Mouse (Mus musculus): ENCODE results near the gene C530008M17Rik. TPM values are rescaled to one million over a fixed set of nuclear protein-coding genes. Genes with fewer than 3 reads are reported as not detected.

The C530008M17Rik gene
- polyA plus RNA-seq, 1 experiment: not detected

- Histone ChIP-seq H3K4me3 (ENCODE audit: insufficient read depth, low read depth, low read length) (no peak overlapping the region), H3K4me1 (ENCODE audit: control insufficient read depth, insufficient read depth, low read length) (peaks cover 6% of the 10 kb centered on the region), H3K27ac (ENCODE audit: insufficient read depth, low read depth, low read length) (no peak overlapping the region)
- TF ChIP-seq POLR2A (IDR thresholded peaks at IDR 0.05; ENCODE audit: insufficient read depth, low read depth, low read length) (no peak), CTCF (IDR thresholded peaks at IDR 0.05; ENCODE audit: insufficient read depth, low read depth, low read length) (peak; percentile 58)
- 10% methylated on average over 4 of the region's 4 CpGs for WGBS
Measured at GRCm38 (mm10) chr5:76843448-76843847, 187.1 kb downstream of the C530008M17Rik start.

- TF ChIP-seq POLR2A (IDR thresholded peaks at IDR 0.05; ENCODE audit: insufficient read depth, low read depth, low read length) (no peak), CTCF (IDR thresholded peaks at IDR 0.05; ENCODE audit: insufficient read depth, low read depth, low read length) (no peak)
- peaks cover 6% of the 10 kb centered on the region for H3K4me1 ChIP-seq (ENCODE audit: control insufficient read depth, insufficient read depth, low read length)
- WGBS: 81% methylated on average over 9 of the region's 9 CpGs
- no peak overlapping the region for H3K27ac ChIP-seq (ENCODE audit: insufficient read depth, low read depth, low read length)
- H3K4me3 ChIP-seq (ENCODE audit: insufficient read depth, low read depth, low read length): no peak overlapping the region
Measured at GRCm38 (mm10) chr5:76843851-76844419, 187.6 kb downstream of the C530008M17Rik start.

- H3K27ac ChIP-seq (ENCODE audit: insufficient read depth, low read depth, low read length): no peak overlapping the region
- TF ChIP-seq POLR2A (IDR thresholded peaks at IDR 0.05; ENCODE audit: insufficient read depth, low read depth, low read length): no peak
- TF ChIP-seq CTCF (IDR thresholded peaks at IDR 0.05; ENCODE audit: insufficient read depth, low read depth, low read length): no peak
- 44% methylated on average over 14 of the region's 14 CpGs for WGBS
Measured at GRCm38 (mm10) chr5:76844618-76845186, 188.4 kb downstream of the C530008M17Rik start.

GRCm38 (mm10) chr5:76847106-76847505 lies 190.8 kb downstream of the C530008M17Rik start:
- Histone ChIP-seq H3K27ac (ENCODE audit: insufficient read depth, low read depth, low read length) (no peak overlapping the region), H3K4me1 (ENCODE audit: control insufficient read depth, insufficient read depth, low read length) (peaks cover 7% of the 10 kb centered on the region; the same call in 1 of the 2 replicates), H3K4me3 (ENCODE audit: insufficient read depth, low read depth, low read length) (no peak overlapping the region)
- WGBS: 94% methylated on average over 6 of the region's 6 CpGs
- TF ChIP-seq CTCF (IDR thresholded peaks at IDR 0.05; ENCODE audit: insufficient read depth, low read depth, low read length): no peak
- no peak for TF ChIP-seq POLR2A (IDR thresholded peaks at IDR 0.05; ENCODE audit: insufficient read depth, low read depth, low read length)

More at GRCm38 (mm10) chr5:76844618-76845186, 188.4 kb downstream of the C530008M17Rik start:
- Histone ChIP-seq H3K4me3 (ENCODE audit: insufficient read depth, low read depth, low read length) (no peak overlapping the region), H3K4me1 (ENCODE audit: control insufficient read depth, insufficient read depth, low read length) (peaks cover 6% of the 10 kb centered on the region)

- no peak overlapping the region for H3K4me3 ChIP-seq (ENCODE audit: insufficient read depth, low read depth, low read length)
- no peak overlapping the region for H3K27ac ChIP-seq (ENCODE audit: insufficient read depth, low read depth, low read length)
- TF ChIP-seq CTCF (IDR thresholded peaks at IDR 0.05; ENCODE audit: insufficient read depth, low read depth, low read length) (no peak), POLR2A (IDR thresholded peaks at IDR 0.05; ENCODE audit: insufficient read depth, low read depth, low read length) (no peak)
- whole genome bisulfite sequencing: 75% methylated on average over 4 of the region's 4 CpGs
- peaks cover 8% of the 10 kb centered on the region for H3K4me1 ChIP-seq (ENCODE audit: control insufficient read depth, insufficient read depth, low read length)
Measured at GRCm38 (mm10) chr5:76851316-76851715, 195.0 kb downstream of the C530008M17Rik start.

- 9% methylated on average over 10 of the region's 10 CpGs for WGBS
- no peak overlapping the region for H3K27ac ChIP-seq (ENCODE audit: insufficient read depth, low read depth, low read length)
- TF ChIP-seq CTCF (IDR thresholded peaks at IDR 0.05; ENCODE audit: insufficient read depth, low read depth, low read length) (peak; percentile 93), POLR2A (IDR thresholded peaks at IDR 0.05; ENCODE audit: insufficient read depth, low read depth, low read length) (no peak)
- H3K4me3 ChIP-seq (ENCODE audit: insufficient read depth, low read depth, low read length): no peak overlapping the region
- peaks cover 16% of the 10 kb centered on the region for H3K4me1 ChIP-seq (ENCODE audit: control insufficient read depth, insufficient read depth, low read length)
Measured at GRCm38 (mm10) chr5:76853549-76853948, 197.2 kb downstream of the C530008M17Rik start.

GRCm38 (mm10) chr5:76855829-76856600 lies 199.7 kb downstream of the C530008M17Rik start:
- no peak for TF ChIP-seq POLR2A (IDR thresholded peaks at IDR 0.05; ENCODE audit: insufficient read depth, low read depth, low read length)
- no peak for TF ChIP-seq CTCF (IDR thresholded peaks at IDR 0.05; ENCODE audit: insufficient read depth, low read depth, low read length)
- Histone ChIP-seq H3K4me3 (ENCODE audit: insufficient read depth, low read depth, low read length) (peak overlapping the region; percentile 15; the same call in 1 of the 2 replicates), H3K4me1 (ENCODE audit: control insufficient read depth, insufficient read depth, low read length) (peaks cover 13% of the 10 kb centered on the region), H3K27ac (ENCODE audit: insufficient read depth, low read depth, low read length) (no peak overlapping the region)
- 38% methylated on average over 25 of the region's 25 CpGs for WGBS

- peaks cover 13% of the 10 kb centered on the region for H3K4me1 ChIP-seq (ENCODE audit: control insufficient read depth, insufficient read depth, low read length)
- TF ChIP-seq CTCF (IDR thresholded peaks at IDR 0.05; ENCODE audit: insufficient read depth, low read depth, low read length): no peak
- WGBS: 71% methylated on average over 62 of the region's 62 CpGs
- H3K4me3 ChIP-seq (ENCODE audit: insufficient read depth, low read depth, low read length): peak overlapping the region; percentile 15
- no peak overlapping the region for H3K27ac ChIP-seq (ENCODE audit: insufficient read depth, low read depth, low read length)
Measured at GRCm38 (mm10) chr5:76857103-76858015, 201.0 kb downstream of the C530008M17Rik start.

Data from olfactory bulb, adult 2 months (tissue).